Mouse (Mus musculus) inflammation-experienced regulatory T-cells, adult 6 months (primary cell): Measurements from ENCODE around the gene Pgm1. TPM values are rescaled to one million over a fixed set of nuclear protein-coding genes. Genes with fewer than 3 reads are reported as not detected.

ENCODE experiments used
- ATAC-seq: one replicate; pipeline ENCODE4 v1.8.0; 2017
- polyA plus RNA-seq, 3 experiments: library from polyadenylated mRNA; unstranded; fragments of 100-300 nt; shearing (Covaris generic); gene quantifications; one replicate each; pipeline ENCODE4 v1.2.1; 2017

Gene Pgm1
- polyA plus RNA-seq: 10 to 100 TPM; 30.8 to 43.4 (median 35.4) TPM

GRCm38 (mm10) chr4:99929149-99929612 is at the start of gene Pgm1:
Pgm1 (plus strand) TSS chr4:99929414.
- peak; percentile 87 for ATAC-seq

GRCm38 (mm10) chr4:99881882-99882281 is 47.3 kb upstream of the Pgm1 start:
- no peak for ATAC-seq

- no peak for ATAC-seq
These were observed 46.8 kb upstream of the Pgm1 start for GRCm38 (mm10) chr4:99882405-99882804.

- ATAC-seq: peak; percentile 71
These were observed 15.2 kb upstream of the Pgm1 start for GRCm38 (mm10) chr4:99913894-99914451.

GRCm38 (mm10) chr4:99926380-99926779 is 2.8 kb upstream of the Pgm1 start:
- no peak for ATAC-seq

DNA sequence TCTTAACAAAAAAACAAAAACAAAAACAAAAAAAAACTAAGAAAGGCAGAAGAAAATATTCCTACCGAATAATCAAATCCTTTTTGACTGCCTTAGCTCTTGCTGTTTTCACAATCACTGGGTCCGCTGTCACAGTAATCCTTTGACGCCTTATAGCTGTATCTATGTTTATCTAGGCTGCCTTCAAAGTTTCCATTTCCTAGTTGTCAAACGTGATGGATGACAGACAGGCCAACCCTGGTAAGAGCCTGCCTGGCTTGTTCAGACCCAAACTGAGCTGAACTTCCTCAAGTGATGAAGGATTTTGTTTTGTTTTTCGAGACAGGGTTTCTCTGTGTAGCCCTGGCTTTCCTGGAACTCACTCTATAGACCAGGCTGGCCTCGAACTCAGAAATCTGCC is 693 bp upstream of the Pgm1 start:
- no peak for ATAC-seq

- ATAC-seq: peak; percentile 53
These were observed 651 bp downstream of the Pgm1 start, which contains the start of gene Itgb3bp for GRCm38 (mm10) chr4:99929613-99930517. Itgb3bp (minus strand) TSS chr4:99929813.

DNA sequence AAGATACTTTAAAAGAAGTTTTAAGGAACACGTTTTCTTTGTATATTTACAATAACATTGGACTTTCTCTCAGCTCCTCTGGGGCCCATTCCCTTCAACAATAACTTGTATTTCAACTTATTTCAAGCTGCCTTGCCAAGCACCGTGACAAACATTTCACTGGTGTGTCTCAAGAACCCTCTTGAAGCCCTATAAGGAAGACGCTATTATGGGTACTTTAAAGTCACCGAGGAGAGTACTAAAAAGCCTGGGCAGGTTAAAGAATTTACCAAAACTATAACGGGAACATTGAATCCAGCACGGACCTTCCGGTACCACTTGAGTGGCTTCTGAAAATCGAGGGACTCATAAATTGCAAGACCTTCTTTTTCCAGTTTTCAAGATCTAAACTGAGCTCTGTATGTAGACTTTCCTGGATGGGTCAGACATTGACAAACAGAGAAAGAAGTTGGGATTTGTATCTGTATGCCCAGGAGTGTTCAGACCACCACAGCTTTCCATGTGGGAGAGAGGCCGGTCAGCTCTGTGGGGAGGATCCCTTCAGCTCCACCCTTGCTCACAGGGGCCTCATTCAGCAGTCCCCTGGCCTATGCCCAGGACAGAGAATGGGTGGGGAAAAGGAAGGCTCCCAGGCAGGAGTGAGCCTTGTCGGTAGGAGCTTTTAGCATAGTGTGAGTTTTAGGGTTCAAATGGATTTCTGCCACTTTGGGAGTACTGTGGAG is 1.5 kb downstream of the Pgm1 start:
- ATAC-seq: no peak

DNA sequence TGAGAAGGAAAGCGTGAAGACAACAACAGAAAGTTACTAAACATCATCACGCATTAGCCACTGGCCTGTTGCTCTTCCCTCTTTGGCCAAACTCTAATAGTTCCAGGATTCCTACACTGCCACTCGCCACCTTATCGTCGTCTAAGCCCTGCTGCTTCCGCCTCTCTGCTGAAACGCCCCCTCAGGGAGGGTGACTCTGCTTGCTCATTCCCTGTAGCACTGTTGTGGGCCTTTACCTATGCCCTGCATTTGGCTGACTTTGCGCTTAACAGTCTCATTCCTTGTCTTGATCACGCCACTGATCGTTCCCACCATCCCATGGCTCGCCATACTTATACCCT is 2.0 kb downstream of the Pgm1 start:
- ATAC-seq: no peak

- no peak for ATAC-seq
These were observed 2.6 kb downstream of the Pgm1 start for GRCm38 (mm10) chr4:99931807-99932206.

- ATAC-seq: no peak
These were observed 5.6 kb downstream of the Pgm1 start for GRCm38 (mm10) chr4:99934859-99935258.

GRCm38 (mm10) chr4:99936278-99936677 is 7.1 kb downstream of the Pgm1 start:
- ATAC-seq: no peak

DNA sequence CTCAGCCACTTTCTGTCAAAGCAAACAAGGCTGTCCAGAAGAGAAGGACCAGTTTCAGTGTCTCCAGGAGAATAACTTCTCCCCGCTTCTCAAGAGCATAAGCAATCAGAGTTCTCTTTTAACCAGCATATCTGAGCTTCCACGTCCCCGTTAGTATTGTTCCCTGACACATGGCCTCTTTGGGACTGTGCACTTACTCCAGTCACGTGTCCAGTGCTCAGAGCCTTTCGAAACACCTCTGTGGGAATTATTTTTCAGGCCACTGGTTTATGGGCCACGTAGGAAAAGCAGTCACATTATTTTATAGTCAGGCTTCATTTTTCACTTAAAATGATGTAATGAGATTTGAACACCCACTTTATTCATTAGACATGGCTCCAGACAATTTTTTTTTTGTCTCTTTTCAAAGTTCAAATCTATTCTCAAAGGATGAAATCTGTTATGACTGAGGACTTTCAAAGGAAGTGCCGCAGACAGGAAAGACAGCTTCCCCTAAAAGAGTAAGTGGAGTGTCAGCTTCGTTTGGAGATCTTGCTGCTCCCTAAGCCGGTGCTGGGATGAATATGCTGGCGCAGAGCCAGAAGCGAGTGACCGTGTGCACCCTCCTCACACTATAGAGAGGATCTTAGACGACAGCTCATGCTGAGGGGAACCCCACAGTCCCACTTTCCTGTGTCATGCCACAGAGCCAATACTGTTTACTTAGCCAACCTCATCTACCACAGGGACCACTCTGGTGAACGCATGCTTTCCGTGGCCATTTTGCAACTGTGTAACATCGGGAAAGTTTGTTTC is 10.7 kb downstream of the Pgm1 start:
- no peak for ATAC-seq

- peak; percentile 81 for ATAC-seq
These were observed 12.6 kb downstream of the Pgm1 start for GRCm38 (mm10) chr4:99941655-99942414.

GRCm38 (mm10) chr4:99944606-99945005 is 15.4 kb downstream of the Pgm1 start:
- ATAC-seq: no peak

GRCm38 (mm10) chr4:99945011-99945410 is 15.8 kb downstream of the Pgm1 start:
- ATAC-seq: no peak

- ATAC-seq: no peak
These were observed 17.3 kb downstream of the Pgm1 start for GRCm38 (mm10) chr4:99946516-99946915.

DNA sequence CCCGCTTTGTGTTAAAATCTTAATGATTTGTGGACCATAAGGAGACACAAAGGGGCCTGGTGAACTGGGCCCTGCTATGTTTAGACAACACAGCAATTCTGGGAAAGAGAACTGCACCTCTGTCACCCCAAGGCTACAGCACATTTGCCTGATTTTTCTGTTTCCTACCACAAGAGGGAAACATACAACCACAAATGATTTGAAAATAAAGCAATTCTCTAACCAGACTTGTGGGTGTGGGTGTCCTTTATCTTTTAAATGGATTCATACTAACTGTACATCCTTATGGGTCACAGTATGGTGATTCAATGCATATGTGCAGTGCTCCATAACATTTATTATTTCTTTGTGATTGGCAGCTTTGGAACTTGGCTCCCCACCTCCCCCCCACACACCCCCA is 18.0 kb downstream of the Pgm1 start:
- ATAC-seq: peak; percentile 58

DNA sequence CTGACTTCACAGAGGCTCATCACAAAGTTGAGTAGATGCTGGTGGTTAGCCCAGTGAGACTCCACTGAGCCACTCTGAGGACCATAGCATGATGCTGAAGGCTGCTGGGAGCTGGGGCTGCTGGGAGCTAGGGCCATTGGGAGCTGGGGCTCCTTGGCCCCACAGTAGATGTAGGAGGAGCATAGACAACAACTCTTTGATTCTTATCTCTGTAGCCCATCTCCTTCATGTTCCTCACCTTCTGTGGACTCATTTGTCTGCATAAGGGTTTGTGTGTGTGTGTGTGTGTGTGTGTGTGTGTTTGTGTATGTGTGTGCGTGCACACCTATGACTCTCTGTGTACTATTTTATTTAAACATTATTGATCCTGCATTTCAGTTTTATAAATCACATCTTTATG is 18.7 kb downstream of the Pgm1 start:
- ATAC-seq: peak; percentile 36

- no peak for ATAC-seq
These were observed 24.7 kb downstream of the Pgm1 start for GRCm38 (mm10) chr4:99953904-99954303.

DNA sequence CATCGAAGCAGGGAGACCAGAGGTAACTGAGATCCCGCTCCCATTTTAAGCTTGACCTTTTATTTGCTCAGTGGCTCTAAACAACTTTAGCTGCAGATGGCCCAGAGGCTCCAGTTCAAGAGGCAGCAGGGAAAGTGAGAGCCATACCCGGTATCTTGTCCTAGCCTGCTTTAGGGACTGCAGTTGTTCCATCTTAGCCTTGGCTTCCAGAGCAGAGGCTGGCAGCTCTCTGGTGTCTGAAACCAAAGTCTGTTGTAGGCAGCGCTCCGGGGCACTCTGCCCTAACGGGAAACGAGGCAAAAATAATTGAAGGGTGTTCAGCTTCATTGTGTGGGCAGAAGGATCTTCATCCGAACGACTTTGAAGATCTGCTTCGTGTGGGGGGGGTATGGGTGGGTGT is 26.2 kb downstream of the Pgm1 start:
- no peak for ATAC-seq

DNA sequence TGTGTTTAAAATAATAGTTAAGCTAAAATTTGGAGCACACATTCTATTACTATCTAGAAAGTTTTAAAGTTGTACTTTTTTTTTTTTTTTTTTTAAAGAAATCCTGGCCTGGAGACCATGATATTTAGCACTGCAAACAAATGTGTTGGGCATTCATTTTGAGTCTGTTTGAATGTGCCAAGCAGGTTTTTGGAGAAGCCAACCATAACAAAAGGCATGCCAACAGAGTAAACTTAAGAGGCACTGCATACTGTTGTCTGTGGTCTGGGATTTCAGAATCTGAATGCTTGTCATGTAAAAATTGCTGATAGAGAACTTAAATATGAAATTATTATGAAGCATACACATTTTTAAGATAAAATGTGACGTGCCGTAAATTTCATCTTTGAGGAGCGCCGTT is 28.0 kb downstream of the Pgm1 start:
- no peak for ATAC-seq
